Mouse (Mus musculus) limb, embryonic 10.5 days (tissue): ENCODE results near the gene Gcnt3. TPM values are rescaled to one million over a fixed set of nuclear protein-coding genes. Genes with fewer than 3 reads are reported as not detected.
A peak's percentile ranks its signal among the peaks of the same experiment; 100 is the strongest.

Source experiments
- DNase-seq: peaks from one replicate; pipeline ENCODE4 v3.0.0-alpha.2; 2017; ENCODE audit warnings: low spot score
- H3K27ac ChIP-seq: fragments of 300-500 bp; sonication (generic); 2 replicates; pipeline ENCODE4 v1.5.1; 2016; ENCODE audit warnings: mild to moderate bottlenecking
- H3K27me3 ChIP-seq: fragments of 300-500 bp; sonication (generic); 2 replicates; pipeline ENCODE4 v1.6.1; 2016; ENCODE audit warnings: low read depth, mild to moderate bottlenecking; ENCODE audit not compliant: poor library complexity, severe bottlenecking
- H3K36me3 ChIP-seq: fragments of 300-500 bp; sonication (generic); 2 replicates; pipeline ENCODE4 v1.6.1; 2016; ENCODE audit warnings: mild to moderate bottlenecking, moderate library complexity
- H3K4me1 ChIP-seq: fragments of 300-500 bp; sonication (generic); 2 replicates; pipeline ENCODE4 v1.6.1; 2016
- H3K4me3 ChIP-seq: fragments of 300-500 bp; sonication (generic); 2 replicates; pipeline ENCODE4 v1.5.1; 2016; ENCODE audit warnings: mild to moderate bottlenecking, moderate library complexity
- H3K9me3 ChIP-seq: fragments of 300-500 bp; sonication (generic); replicated peaks from 2 replicates; pipeline ENCODE4 v1.6.1; 2016; ENCODE audit warnings: mild to moderate bottlenecking
- WGBS: fragments of 180-500 bp; shearing (Covaris S2); methylation state at CpG from one replicate; pipeline ENCODE4 v1.1.7; 2016; 5-methylcytosine and 5-hydroxymethylcytosine counted together
- polyA plus RNA-seq: library from polyadenylated mRNA; unstranded; fragments of >200 nt; fragmentation: Nextera tagmentation; extraction: Ambion mirVana; gene quantifications from 2 replicates; pipeline ENCODE4 v1.2.1, GENCODE M21; 2016

Gcnt3 gene
- polyA plus RNA-seq, 1 experiment from 2014 or later, result not detected

DNA sequence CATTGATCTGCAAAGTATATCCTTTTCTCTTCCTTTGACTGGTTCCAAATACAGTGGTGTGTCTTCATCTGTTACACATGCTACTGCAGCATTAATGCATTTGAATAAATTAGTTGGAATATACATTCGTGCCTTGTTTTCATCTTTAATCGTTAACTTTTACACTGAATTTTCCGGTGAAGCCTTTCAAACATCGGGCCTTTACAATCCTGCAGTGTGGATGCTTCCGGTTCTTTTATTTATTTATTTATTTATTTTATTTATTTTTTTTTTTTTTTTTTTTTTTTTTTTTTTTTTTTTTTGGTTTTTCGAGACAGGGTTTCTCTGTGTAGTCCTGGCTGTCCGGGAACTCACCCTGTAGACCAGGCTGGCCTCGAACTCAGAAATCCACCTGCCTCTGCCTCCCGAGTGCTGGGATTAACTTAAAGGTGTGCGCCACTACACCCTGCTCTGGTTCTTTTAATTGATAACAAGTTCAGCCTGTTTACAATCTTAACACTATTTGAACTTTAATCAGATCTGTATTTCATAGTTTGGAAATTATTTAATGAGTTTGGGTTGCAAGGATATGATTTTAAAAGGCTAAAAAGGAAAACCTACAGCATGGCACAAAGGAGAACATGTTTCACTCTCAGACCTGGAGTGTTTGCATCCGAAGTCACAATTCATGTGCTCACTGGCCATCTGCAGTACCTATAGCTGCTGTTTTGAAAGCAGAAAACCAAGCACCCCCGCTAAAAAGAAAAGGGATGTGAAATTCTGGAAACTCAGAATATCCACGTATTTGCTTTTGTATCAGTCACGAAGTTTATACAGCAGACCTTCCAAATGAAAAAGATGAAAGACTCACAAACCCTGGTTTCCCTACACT is 26.1 kb downstream of the Gcnt3 start:
- peaks cover 59% of the 10 kb centered on the region for H3K36me3 ChIP-seq
- WGBS, result 70% methylated on average over 14 of the region's 14 CpGs

DNA sequence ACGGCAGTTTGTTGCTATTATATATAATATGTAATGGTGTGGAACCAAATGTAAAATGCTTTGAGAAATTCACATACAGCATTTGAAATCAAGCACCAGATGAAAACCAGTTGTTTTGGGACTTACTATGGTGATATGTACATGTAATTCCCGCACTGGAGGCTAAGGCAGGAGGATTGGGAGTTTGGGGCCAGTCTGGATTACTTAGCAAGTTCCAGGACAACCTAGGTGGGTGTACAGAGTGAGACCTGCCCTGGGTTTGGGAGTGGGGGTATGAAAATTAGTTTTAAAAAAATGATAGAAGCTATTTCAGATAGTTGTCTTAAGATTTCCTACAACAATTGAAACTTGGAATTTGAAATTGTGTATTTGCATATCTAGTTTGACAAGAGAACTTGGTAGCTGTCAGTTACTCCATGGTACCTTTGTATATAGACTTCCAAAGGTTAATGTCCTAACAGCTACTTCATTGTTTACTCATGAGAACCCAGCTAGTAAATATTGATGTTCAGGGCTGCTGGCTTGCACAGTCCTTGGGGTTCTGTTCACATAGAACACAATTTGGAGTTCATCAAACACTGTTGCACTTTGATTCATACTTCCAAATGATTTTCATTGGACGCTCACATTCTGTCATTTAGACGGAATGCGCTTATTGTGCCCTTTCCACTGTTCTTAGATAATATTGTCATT is 27.0 kb downstream of the Gcnt3 start:
- no peak overlapping the region for H3K27ac ChIP-seq
- H3K27me3 ChIP-seq, result no peaks in the 10 kb centered on the region
- no peak for DNase-seq
- no peak overlapping the region for H3K4me3 ChIP-seq
- peaks cover 8% of the 10 kb centered on the region for H3K4me1 ChIP-seq
- H3K36me3 ChIP-seq, result peaks cover 59% of the 10 kb centered on the region
- 96% methylated on average over 5 of the region's 5 CpGs for WGBS
- no peaks in the 10 kb centered on the region for H3K9me3 ChIP-seq

More for the DNA sequence above, 26.1 kb downstream of the Gcnt3 start:
- H3K9me3 ChIP-seq, result no peaks in the 10 kb centered on the region
- no peak for DNase-seq
- H3K27ac ChIP-seq, result peak overlapping the region; percentile 98
- peak overlapping the region; percentile 96 for H3K4me3 ChIP-seq
- H3K27me3 ChIP-seq, result no peaks in the 10 kb centered on the region
- peaks cover 8% of the 10 kb centered on the region for H3K4me1 ChIP-seq

DNA sequence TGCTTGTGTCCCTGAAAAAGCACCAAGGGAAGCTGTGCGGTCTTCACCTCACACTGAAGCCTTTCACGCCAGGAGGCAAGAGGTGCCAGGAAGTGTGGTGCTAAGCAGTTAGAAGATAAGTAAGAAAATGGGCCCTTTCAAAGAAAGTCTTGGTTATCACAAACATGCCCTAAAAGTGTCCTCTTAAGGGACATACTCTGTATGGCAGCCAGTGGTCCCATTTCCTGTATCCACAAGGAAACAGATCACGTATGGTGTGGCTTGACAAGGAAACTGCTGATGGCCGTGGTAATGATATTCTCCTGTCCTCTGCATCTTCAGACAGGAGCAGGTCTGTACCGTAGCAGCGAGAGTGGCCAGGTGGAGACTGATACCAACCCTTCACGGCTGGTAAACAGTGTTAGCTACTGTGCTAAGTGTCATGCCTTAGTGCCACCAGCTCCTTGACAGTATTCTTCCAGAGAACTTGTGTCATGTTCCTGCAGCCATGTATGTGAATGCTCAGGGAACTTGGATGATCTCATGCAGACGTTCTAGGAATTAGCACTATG is 28.1 kb downstream of the Gcnt3 start:
- Histone ChIP-seq H3K4me1 (peaks cover 8% of the 10 kb centered on the region), H3K9me3 (no peaks in the 10 kb centered on the region), H3K4me3 (no peak overlapping the region), H3K27ac (no peak overlapping the region), H3K27me3 (no peaks in the 10 kb centered on the region), H3K36me3 (peaks cover 66% of the 10 kb centered on the region)
- DNase-seq, result no peak
- WGBS, result 84% methylated on average over 8 of the region's 8 CpGs

DNA sequence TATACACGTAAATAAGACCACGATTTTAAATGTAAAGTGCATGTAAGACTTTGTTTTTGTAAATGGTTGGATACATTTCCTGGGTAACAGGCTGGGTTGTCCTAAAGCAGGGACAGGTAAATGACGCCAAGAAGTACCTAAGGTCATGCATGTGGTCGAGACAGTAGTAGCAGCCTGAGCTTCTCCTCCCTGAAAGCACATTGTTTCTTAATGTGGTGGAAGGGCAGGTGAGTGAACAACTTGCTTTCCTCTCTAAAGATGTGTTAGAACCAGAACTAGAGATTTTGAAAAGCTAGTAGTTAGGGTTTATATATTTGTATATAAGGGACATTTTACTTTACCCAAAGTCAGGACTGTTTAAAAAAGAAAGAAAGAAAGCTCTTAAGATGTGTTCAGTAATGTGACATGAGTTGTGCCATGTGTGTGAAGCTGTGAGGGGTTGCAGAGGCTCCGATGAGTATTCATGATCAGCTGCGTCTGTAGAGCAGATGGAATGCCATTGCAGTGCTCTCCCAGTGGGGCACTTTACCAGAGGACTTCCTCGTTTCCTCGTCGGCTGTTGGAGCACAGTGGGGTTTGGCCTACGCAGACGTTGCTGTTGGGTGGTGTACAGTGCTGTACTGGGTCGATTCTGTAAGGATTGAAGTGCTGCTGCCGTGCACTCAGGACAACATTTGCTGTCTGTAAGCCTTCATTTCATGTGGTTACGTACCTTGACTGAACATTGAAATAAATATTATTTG is 30.2 kb downstream of the Gcnt3 start:
- Histone ChIP-seq H3K27ac (no peak overlapping the region), H3K9me3 (no peaks in the 10 kb centered on the region), H3K4me1 (no peaks in the 10 kb centered on the region), H3K4me3 (no peak overlapping the region), H3K36me3 (peaks cover 87% of the 10 kb centered on the region), H3K27me3 (no peaks in the 10 kb centered on the region)
- DNase-seq, result no peak
- 94% methylated on average over 14 of the region's 14 CpGs for WGBS

DNA sequence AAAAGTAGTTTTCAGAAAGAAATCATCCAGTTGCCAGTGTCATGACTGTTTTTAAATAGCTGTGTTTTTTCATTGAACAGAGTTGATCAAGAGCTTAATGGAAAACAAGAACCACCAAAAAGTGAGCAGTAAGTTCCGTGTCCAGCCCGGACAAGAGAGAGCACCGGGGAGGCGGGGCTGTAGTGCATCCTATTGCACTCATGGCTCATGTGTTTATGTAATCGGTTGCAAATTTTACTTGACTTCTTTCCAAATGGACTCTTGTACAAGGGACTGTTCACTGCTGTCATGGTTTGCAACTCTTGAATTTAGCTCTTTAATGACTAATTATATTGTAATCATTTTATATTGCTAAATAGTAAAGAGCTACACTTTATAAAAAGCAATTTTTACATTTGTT is 30.9 kb downstream of the Gcnt3 start:
- Histone ChIP-seq H3K9me3 (no peaks in the 10 kb centered on the region), H3K4me3 (no peak overlapping the region), H3K27ac (no peak overlapping the region), H3K27me3 (no peaks in the 10 kb centered on the region), H3K36me3 (peaks cover 94% of the 10 kb centered on the region), H3K4me1 (no peaks in the 10 kb centered on the region)
- WGBS, result 95% methylated on average over 5 of the region's 5 CpGs
- no peak for DNase-seq

DNA sequence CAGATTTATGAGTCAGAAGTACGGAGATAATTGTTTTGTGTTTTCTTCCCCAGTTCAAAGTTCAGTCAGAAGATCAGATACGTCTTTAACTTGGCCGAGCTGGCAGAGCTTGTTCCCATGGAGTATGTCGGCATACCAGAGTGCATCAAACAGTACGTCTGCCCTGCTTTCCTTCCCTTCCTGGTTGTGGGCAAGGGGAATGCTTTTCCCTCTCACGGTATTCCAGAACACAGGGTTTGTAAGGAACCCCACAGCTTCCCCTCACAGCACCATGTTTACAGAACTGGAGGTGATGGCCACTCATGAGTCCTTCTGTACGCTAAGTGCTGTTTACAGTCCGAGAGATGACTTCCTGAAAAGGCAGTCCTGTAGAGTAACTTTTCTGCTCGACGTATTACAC is 34.4 kb downstream of the Gcnt3 start:
- Histone ChIP-seq H3K36me3 (peaks cover 99% of the 10 kb centered on the region), H3K27me3 (no peaks in the 10 kb centered on the region)
- DNase-seq, result no peak

DNA sequence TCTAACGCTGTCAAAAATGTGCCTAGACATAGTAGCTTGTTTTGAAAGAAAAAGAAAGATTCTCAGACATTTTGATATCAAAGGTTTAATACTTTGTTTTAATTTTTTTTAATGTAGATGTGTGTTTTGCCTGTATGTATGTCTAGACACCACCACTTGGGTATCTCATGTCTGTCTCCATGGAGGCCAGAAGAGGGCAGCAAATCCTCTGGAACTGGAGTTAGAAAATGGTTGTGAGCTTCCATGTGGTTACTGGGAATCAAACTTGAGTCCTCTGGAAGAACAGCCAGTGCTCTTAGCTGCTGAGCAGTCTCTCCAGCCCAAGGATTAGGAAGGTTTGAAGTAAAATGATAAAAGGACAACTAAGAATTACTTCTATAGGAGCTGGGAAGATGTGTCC is 38.6 kb downstream of the Gcnt3 start:
- H3K27ac ChIP-seq, result no peak overlapping the region
- 83% methylated on average over 1 of the region's 1 CpGs for WGBS
- H3K4me1 ChIP-seq, result no peaks in the 10 kb centered on the region
- no peak for DNase-seq
- peaks cover 98% of the 10 kb centered on the region for H3K36me3 ChIP-seq
- no peak overlapping the region for H3K4me3 ChIP-seq
- H3K9me3 ChIP-seq, result no peaks in the 10 kb centered on the region
- no peaks in the 10 kb centered on the region for H3K27me3 ChIP-seq

More for the DNA sequence above, 34.4 kb downstream of the Gcnt3 start:
- no peaks in the 10 kb centered on the region for H3K9me3 ChIP-seq
- H3K27ac ChIP-seq, result no peak overlapping the region
- 91% methylated on average over 10 of the region's 10 CpGs for WGBS
- H3K4me1 ChIP-seq, result no peaks in the 10 kb centered on the region
- H3K4me3 ChIP-seq, result no peak overlapping the region

DNA sequence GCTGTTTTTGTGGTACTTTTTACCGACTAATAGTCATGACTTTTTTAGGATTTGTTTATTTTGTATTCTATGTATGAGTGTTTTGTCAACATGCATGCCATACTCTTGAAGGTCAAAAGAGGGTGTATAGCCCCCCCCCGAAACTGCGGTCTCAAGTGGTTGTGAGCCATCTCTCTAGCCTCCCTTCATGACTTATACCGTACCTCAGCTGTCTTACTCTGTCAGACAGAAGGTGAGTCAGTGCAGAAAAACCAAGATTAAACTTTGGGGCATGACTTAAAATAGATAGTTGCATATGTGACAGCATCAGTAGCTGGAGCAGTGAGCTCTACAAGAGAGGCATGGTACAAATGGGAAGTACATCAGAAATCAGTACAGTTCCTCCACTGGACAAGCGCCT is 43.3 kb downstream of the Gcnt3 start:
- Histone ChIP-seq H3K27me3 (no peaks in the 10 kb centered on the region), H3K4me3 (no peak overlapping the region), H3K27ac (no peak overlapping the region), H3K9me3 (no peaks in the 10 kb centered on the region), H3K4me1 (peaks cover 6% of the 10 kb centered on the region), H3K36me3 (peaks cover 78% of the 10 kb centered on the region)
- no peak for DNase-seq
- 95% methylated on average over 5 of the region's 5 CpGs for WGBS

DNA sequence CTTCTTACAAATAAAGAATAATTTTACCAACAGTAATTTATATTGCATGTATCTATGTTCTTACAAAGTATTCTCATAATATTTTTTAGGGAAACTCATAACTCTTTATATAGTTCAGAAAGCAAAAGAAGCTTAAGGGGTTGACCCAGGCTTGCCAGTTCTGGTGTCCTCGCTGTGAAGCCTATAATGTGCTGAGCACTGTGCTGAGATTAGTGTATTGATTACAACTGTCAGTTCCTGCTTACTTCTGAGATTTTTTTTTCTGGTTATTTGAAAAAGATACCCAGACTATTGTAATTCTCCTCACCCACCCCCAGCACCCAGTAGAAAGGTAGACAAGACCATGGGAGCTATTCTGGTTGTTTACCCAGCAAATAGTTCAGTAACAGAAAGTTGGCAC is 44.4 kb downstream of the Gcnt3 start:
- peaks cover 10% of the 10 kb centered on the region for H3K4me1 ChIP-seq
- H3K27ac ChIP-seq, result no peak overlapping the region
- WGBS, result 91% methylated on average over 1 of the region's 1 CpGs
- no peaks in the 10 kb centered on the region for H3K27me3 ChIP-seq
- peaks cover 67% of the 10 kb centered on the region for H3K36me3 ChIP-seq
- no peak overlapping the region for H3K4me3 ChIP-seq
- DNase-seq, result no peak
- no peaks in the 10 kb centered on the region for H3K9me3 ChIP-seq

DNA sequence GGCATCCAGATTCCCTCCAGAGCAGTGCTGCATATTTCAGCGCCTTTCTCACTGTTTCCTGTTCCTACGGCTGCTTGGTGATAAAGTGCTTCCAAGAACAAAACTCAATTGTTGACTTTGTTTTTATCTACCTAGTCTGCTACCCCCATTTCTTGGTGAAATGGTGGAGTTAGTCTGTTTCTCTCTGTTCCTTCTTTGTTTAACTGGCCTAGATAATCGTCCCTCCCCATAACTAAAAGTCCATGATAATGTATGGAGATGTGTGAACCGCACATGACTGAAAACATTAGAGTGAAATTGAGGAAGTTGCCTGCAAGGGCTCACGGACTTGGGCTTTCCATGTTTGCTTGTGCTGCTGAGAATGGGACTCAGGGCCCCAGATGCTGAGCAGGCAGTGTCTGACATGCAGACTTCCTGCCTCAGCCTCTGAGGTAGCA is 45.0 kb downstream of the Gcnt3 start:
- Histone ChIP-seq H3K27me3 (no peaks in the 10 kb centered on the region), H3K4me3 (no peak overlapping the region), H3K27ac (no peak overlapping the region), H3K36me3 (peaks cover 61% of the 10 kb centered on the region), H3K9me3 (no peaks in the 10 kb centered on the region), H3K4me1 (peaks cover 10% of the 10 kb centered on the region)
- no peak for DNase-seq
- WGBS, result 86% methylated on average over 5 of the region's 5 CpGs

DNA sequence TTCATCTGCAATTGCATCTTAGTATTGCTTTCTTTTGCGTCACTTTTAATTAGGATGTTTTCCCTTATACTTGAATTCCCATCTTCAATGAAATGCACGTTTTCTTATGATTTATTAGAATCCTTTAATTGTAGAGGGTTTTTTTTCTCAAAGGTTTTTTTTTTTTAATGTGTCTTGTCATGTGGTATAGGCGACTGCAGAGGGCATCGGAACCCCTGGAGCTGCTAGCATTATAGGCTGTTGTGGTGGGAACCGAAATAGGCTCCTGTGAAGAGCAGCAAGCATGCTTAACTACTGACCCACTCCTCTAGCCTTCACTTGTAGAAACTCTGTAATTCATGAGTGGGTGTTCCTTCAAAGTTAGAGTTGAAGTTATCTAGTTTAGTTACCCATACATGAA is 47.5 kb downstream of the Gcnt3 start:
- WGBS, result 27% methylated on average over 5 of the region's 5 CpGs
- Histone ChIP-seq H3K27ac (peak overlapping the region; percentile 98), H3K4me3 (peak overlapping the region; percentile 93), H3K4me1 (peaks cover 10% of the 10 kb centered on the region), H3K9me3 (no peaks in the 10 kb centered on the region), H3K27me3 (no peaks in the 10 kb centered on the region), H3K36me3 (peaks cover 37% of the 10 kb centered on the region)
- DNase-seq, result no peak

DNA sequence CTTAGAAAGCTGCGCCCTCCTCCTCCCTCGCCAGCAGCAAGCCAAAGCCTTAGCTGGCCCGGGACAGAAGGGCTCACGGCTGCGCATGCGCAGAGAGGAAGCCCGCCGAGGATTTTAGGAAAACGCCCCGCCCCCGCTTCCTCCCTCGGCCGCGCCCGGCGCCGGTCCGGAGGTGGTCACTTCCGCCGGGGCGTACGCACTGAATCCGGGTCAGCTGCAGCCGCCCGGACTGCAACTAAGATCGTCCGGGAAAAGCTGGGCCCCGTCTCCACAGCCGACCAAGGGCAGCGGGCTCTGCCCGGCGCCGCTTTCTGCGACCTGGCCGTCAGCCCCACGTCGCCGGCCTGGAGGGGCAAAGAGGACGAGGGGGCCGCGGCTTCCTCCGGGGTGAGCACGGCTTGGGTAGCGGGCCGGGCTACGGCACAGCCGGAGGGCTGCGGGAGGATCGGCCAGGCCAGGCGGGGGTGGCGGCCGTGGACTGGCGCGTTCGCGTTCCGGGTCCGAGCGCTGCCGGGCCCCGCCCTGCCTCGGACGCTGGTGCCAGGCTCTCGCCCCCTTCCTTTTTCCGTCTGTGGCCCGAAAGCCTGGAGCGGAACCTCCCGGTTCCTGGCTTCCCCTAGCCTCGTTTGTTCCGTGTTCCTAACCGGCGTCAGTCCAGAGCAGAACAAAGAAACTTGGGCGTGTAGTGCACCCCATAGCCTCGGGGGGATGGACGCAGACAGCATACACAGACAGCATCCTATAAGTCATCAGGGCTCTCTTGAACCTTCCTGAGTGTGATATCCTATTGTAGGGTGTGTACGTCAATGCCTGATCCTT is 48.4 kb downstream of the Gcnt3 start, which contains the start of gene Bnip2:
Gene Bnip2, plus strand, starts transcription at position 164 of the 819 bp plus-strand sequence.
- Histone ChIP-seq H3K27me3 (no peaks in the 10 kb centered on the region), H3K4me1 (peaks cover 10% of the 10 kb centered on the region), H3K4me3 (peak within 1 kb of the TSS; percentile 93), H3K36me3 (peaks cover 29% of the 10 kb centered on the region), H3K9me3 (no peaks in the 10 kb centered on the region), H3K27ac (peak within 1 kb of the TSS; percentile 98)
- peak; percentile 97 for DNase-seq
- under 1% methylated on average over 76 of the region's 76 CpGs for WGBS
